Mouse (Mus musculus) testis, adult 10 weeks (tissue): ENCODE results near the gene Cpxm2. TPM values are rescaled to one million over a fixed set of nuclear protein-coding genes. Genes with fewer than 3 reads are reported as not detected.

Experiments
- polyA plus RNA-seq: library from polyadenylated mRNA; stranded (reverse); fragments of 350-450 nt; fragmentation: Illumina TruSeq; extraction: RNeasy Lipid Tissue Mini Kit (QIAGEN cat#74804); gene quantifications from one replicate; pipeline ENCODE4 v1.2.3, GENCODE M21; 2014; ENCODE audit warnings: low read depth, low replicate concordance

Gene Cpxm2
- 0.50 TPM for polyA plus RNA-seq

GRCm38 (mm10) chr7:132154368-132154961, at the start of gene Cpxm2:
Gene Cpxm2 (minus strand): TSS chr7:132154739.

Other genes with a start within 250 kb of the Cpxm2 start
- gene Gpr26, start 188.3 kb downstream of the Cpxm2 start, polyA plus RNA-seq: 0.01 TPM
- 1.7 TPM for gene Chst15, start 162.5 kb upstream of the Cpxm2 start, polyA plus RNA-seq